Mouse (Mus musculus) forebrain, embryonic 15.5 days (tissue): ENCODE measurements at regions not wholly inside any gene's neighbourhood (a gene's known extent, or its start where the extent isn't known, plus 50 kb on each side); places are given as distances from the start of the nearest gene placed in this dataset.
A peak's percentile ranks its signal among the peaks of the same experiment; 100 is the strongest.

Experiments used
- ATAC-seq: fragments of 200-750 bp; cut with Nextera tagmentation; replicated peaks from 2 replicates; pipeline ENCODE4 v1.8.0; 2017; ENCODE audit warnings: mild to moderate bottlenecking, moderate TSS enrichment, moderate library complexity
- H3K27ac ChIP-seq: fragments of 300-500 bp; sonication (generic); replicated peaks from 2 replicates; pipeline ENCODE4 v1.5.1; 2015; ENCODE audit warnings: mild to moderate bottlenecking, inconsistent platforms
- H3K27me3 ChIP-seq: fragments of 300-500 bp; sonication (generic); 2 replicates; pipeline ENCODE4 v1.6.1; 2015; ENCODE audit warnings: inconsistent platforms
- H3K36me3 ChIP-seq: fragments of 300-500 bp; sonication (generic); 2 replicates; pipeline ENCODE4 v1.6.1; 2015; ENCODE audit warnings: mild to moderate bottlenecking, inconsistent platforms
- H3K4me1 ChIP-seq: fragments of 300-500 bp; sonication (generic); 2 replicates; pipeline ENCODE4 v1.6.1; 2015; ENCODE audit warnings: inconsistent platforms
- H3K4me2 ChIP-seq: fragments of 300-500 bp; sonication (generic); replicated peaks from 2 replicates; pipeline ENCODE4 v1.6.1; 2015; ENCODE audit warnings: mild to moderate bottlenecking, inconsistent platforms
- H3K4me3 ChIP-seq: fragments of 300-500 bp; sonication (generic); 2 replicates; pipeline ENCODE4 v1.5.1; 2015; ENCODE audit warnings: mild to moderate bottlenecking, inconsistent platforms
- H3K9ac ChIP-seq: fragments of 300-500 bp; sonication (generic); replicated peaks from 2 replicates; pipeline ENCODE4 v1.6.1; 2015; ENCODE audit warnings: mild to moderate bottlenecking, inconsistent platforms
- H3K9me3 ChIP-seq: fragments of 300-500 bp; sonication (generic); 2 replicates; pipeline ENCODE4 v1.6.1; 2016; ENCODE audit warnings: inconsistent platforms
- WGBS: fragments of 180-500 bp; shearing (Covaris S2); methylation state at CpG from one replicate; pipeline ENCODE4 v1.1.7; 2015; ENCODE audit warnings: mixed read lengths; 5-methylcytosine and 5-hydroxymethylcytosine counted together

GRCm38 (mm10) chr10:68606848-68607247 lies 65.2 kb upstream of the Cabcoco1 start:
- no peaks in the 10 kb centered on the region for H3K27me3 ChIP-seq
- H3K4me3 ChIP-seq = no peak overlapping the region
- no peak overlapping the region for H3K4me2 ChIP-seq
- no peak for ATAC-seq
- no peaks in the 10 kb centered on the region for H3K9me3 ChIP-seq
- H3K27ac ChIP-seq = no peak overlapping the region
- no peak overlapping the region for H3K9ac ChIP-seq
- H3K4me1 ChIP-seq = no peaks in the 10 kb centered on the region
- 61% methylated on average over 2 of the region's 2 CpGs for WGBS
- H3K36me3 ChIP-seq = no peaks in the 10 kb centered on the region

- H3K4me2 ChIP-seq = no peak overlapping the region
- H3K36me3 ChIP-seq = no peaks in the 10 kb centered on the region
- no peak for ATAC-seq
- no peaks in the 10 kb centered on the region for H3K27me3 ChIP-seq
- no peaks in the 10 kb centered on the region for H3K9me3 ChIP-seq
- H3K9ac ChIP-seq = no peak overlapping the region
- H3K4me1 ChIP-seq = no peaks in the 10 kb centered on the region
- WGBS = 80% methylated on average over 9 of the region's 9 CpGs
- H3K4me3 ChIP-seq = no peak overlapping the region
- H3K27ac ChIP-seq = no peak overlapping the region
Measured at GRCm38 (mm10) chr10:68611906-68612305, 70.2 kb upstream of the Cabcoco1 start.

- no peak overlapping the region for H3K9ac ChIP-seq
- no peak overlapping the region for H3K4me2 ChIP-seq
- H3K4me1 ChIP-seq = no peaks in the 10 kb centered on the region
- no peaks in the 10 kb centered on the region for H3K27me3 ChIP-seq
- H3K9me3 ChIP-seq = no peaks in the 10 kb centered on the region
- H3K36me3 ChIP-seq = no peaks in the 10 kb centered on the region
- no peak overlapping the region for H3K4me3 ChIP-seq
- WGBS = 60% methylated on average over 3 of the region's 3 CpGs
- H3K27ac ChIP-seq = no peak overlapping the region
- no peak for ATAC-seq
Measured at GRCm38 (mm10) chr10:68612727-68613126, 71.0 kb upstream of the Cabcoco1 start.

GRCm38 (mm10) chr10:68623786-68624185 lies 82.1 kb upstream of the Cabcoco1 start:
- Histone ChIP-seq H3K4me3 (no peak overlapping the region), H3K27ac (no peak overlapping the region), H3K4me2 (no peak overlapping the region), H3K9me3 (no peaks in the 10 kb centered on the region), H3K4me1 (no peaks in the 10 kb centered on the region), H3K36me3 (no peaks in the 10 kb centered on the region), H3K9ac (no peak overlapping the region), H3K27me3 (no peaks in the 10 kb centered on the region)
- ATAC-seq = no peak
- WGBS = 94% methylated on average over 5 of the region's 5 CpGs

- H3K4me2 ChIP-seq = no peak overlapping the region
- no peak for ATAC-seq
- H3K9me3 ChIP-seq = no peaks in the 10 kb centered on the region
- H3K27me3 ChIP-seq = no peaks in the 10 kb centered on the region
- H3K4me3 ChIP-seq = no peak overlapping the region
- H3K4me1 ChIP-seq = no peaks in the 10 kb centered on the region
- H3K36me3 ChIP-seq = no peaks in the 10 kb centered on the region
- no peak overlapping the region for H3K9ac ChIP-seq
- H3K27ac ChIP-seq = no peak overlapping the region
- 84% methylated on average over 5 of the region's 5 CpGs for WGBS
Measured at GRCm38 (mm10) chr10:68625329-68625728, 83.6 kb upstream of the Cabcoco1 start.

- Histone ChIP-seq H3K9me3 (no peaks in the 10 kb centered on the region), H3K9ac (no peak overlapping the region), H3K27me3 (no peaks in the 10 kb centered on the region), H3K27ac (no peak overlapping the region), H3K36me3 (no peaks in the 10 kb centered on the region), H3K4me2 (no peak overlapping the region), H3K4me3 (no peak overlapping the region), H3K4me1 (no peaks in the 10 kb centered on the region)
- ATAC-seq = no peak
- WGBS = 47% methylated on average over 2 of the region's 2 CpGs
Measured at GRCm38 (mm10) chr10:68625752-68626151, 84.1 kb upstream of the Cabcoco1 start.

- no peaks in the 10 kb centered on the region for H3K9me3 ChIP-seq
- no peak overlapping the region for H3K27ac ChIP-seq
- 79% methylated on average over 2 of the region's 2 CpGs for WGBS
- H3K4me1 ChIP-seq = no peaks in the 10 kb centered on the region
- H3K4me3 ChIP-seq = no peak overlapping the region
- H3K27me3 ChIP-seq = no peaks in the 10 kb centered on the region
- H3K9ac ChIP-seq = no peak overlapping the region
- H3K36me3 ChIP-seq = no peaks in the 10 kb centered on the region
- H3K4me2 ChIP-seq = no peak overlapping the region
- no peak for ATAC-seq
Measured at GRCm38 (mm10) chr10:68629486-68629885, 87.8 kb upstream of the Cabcoco1 start.

- H3K27me3 ChIP-seq = no peaks in the 10 kb centered on the region
- 92% methylated on average over 5 of the region's 5 CpGs for WGBS
- H3K9ac ChIP-seq = no peak overlapping the region
- no peak overlapping the region for H3K4me3 ChIP-seq
- H3K27ac ChIP-seq = no peak overlapping the region
- no peak for ATAC-seq
- no peaks in the 10 kb centered on the region for H3K4me1 ChIP-seq
- H3K4me2 ChIP-seq = no peak overlapping the region
- no peaks in the 10 kb centered on the region for H3K9me3 ChIP-seq
- H3K36me3 ChIP-seq = no peaks in the 10 kb centered on the region
Measured at GRCm38 (mm10) chr10:68633180-68633579, 90.3 kb upstream of the Tmem26 start.

- Histone ChIP-seq H3K36me3 (no peaks in the 10 kb centered on the region), H3K9ac (no peak overlapping the region), H3K27ac (no peak overlapping the region), H3K27me3 (no peaks in the 10 kb centered on the region), H3K4me2 (no peak overlapping the region), H3K9me3 (no peaks in the 10 kb centered on the region), H3K4me3 (no peak overlapping the region), H3K4me1 (no peaks in the 10 kb centered on the region)
- 85% methylated on average over 5 of the region's 5 CpGs for WGBS
- no peak for ATAC-seq
Measured at GRCm38 (mm10) chr10:68652700-68653099, 70.7 kb upstream of the Tmem26 start.

GRCm38 (mm10) chr10:68655491-68655890 lies 68.0 kb upstream of the Tmem26 start:
- 79% methylated on average over 2 of the region's 2 CpGs for WGBS
- Histone ChIP-seq H3K9ac (no peak overlapping the region), H3K4me2 (no peak overlapping the region), H3K27ac (no peak overlapping the region), H3K4me1 (no peaks in the 10 kb centered on the region), H3K27me3 (no peaks in the 10 kb centered on the region), H3K4me3 (no peak overlapping the region), H3K9me3 (no peaks in the 10 kb centered on the region), H3K36me3 (no peaks in the 10 kb centered on the region)
- no peak for ATAC-seq

- ATAC-seq = no peak
- Histone ChIP-seq H3K27ac (no peak overlapping the region), H3K9ac (no peak overlapping the region), H3K36me3 (no peaks in the 10 kb centered on the region), H3K9me3 (no peaks in the 10 kb centered on the region), H3K4me2 (no peak overlapping the region), H3K4me3 (no peak overlapping the region), H3K4me1 (peaks cover 7% of the 10 kb centered on the region; the same call in 1 of the 2 replicates), H3K27me3 (no peaks in the 10 kb centered on the region)
- 96% methylated on average over 3 of the region's 3 CpGs for WGBS
Measured at GRCm38 (mm10) chr10:68666094-68666493, 57.4 kb upstream of the Tmem26 start.

- Histone ChIP-seq H3K4me3 (no peak overlapping the region), H3K27me3 (no peaks in the 10 kb centered on the region), H3K27ac (peak overlapping the region; percentile 81), H3K4me1 (peaks cover 7% of the 10 kb centered on the region; the same call in 1 of the 2 replicates), H3K36me3 (no peaks in the 10 kb centered on the region), H3K9me3 (no peaks in the 10 kb centered on the region), H3K4me2 (no peak overlapping the region), H3K9ac (no peak overlapping the region)
- 0 out of 2 replicates have a peak, but pooled peaks have one; percentile 37 for ATAC-seq
- 60% methylated on average over 6 of the region's 6 CpGs for WGBS
Measured at GRCm38 (mm10) chr10:68669330-68669729, 54.1 kb upstream of the Tmem26 start.

GRCm38 (mm10) chr10:68669992-68670391 lies 53.5 kb upstream of the Tmem26 start:
- ATAC-seq = peak; percentile 73
- Histone ChIP-seq H3K9me3 (no peaks in the 10 kb centered on the region), H3K4me1 (peaks cover 7% of the 10 kb centered on the region; the same call in 1 of the 2 replicates), H3K4me3 (no peak overlapping the region), H3K9ac (no peak overlapping the region), H3K27me3 (no peaks in the 10 kb centered on the region), H3K27ac (peak overlapping the region; percentile 81), H3K4me2 (no peak overlapping the region), H3K36me3 (no peaks in the 10 kb centered on the region)
- 42% methylated on average over 3 of the region's 3 CpGs for WGBS
